Mouse (Mus musculus) liver, adult 2 months (tissue): ENCODE measurements around the gene Ninj2. TPM values are rescaled to one million over a fixed set of nuclear protein-coding genes. Genes with fewer than 3 reads are reported as not detected.

ENCODE experiments used
- DNase-seq: peaks from one replicate; pipeline ENCODE4 v3.0.0-alpha.2; 2011; ENCODE audit warnings: low read depth, low spot score; ENCODE audit errors: extremely low read depth
- H3K27ac ChIP-seq: fragments of 200-500 bp; replicated peaks from 2 replicates; pipeline ENCODE4 v1.5.1; 2012; ENCODE audit warnings: low read depth, mild to moderate bottlenecking, control low read depth, inconsistent platforms, low read length; ENCODE audit not compliant: insufficient read depth
- H3K27me3 ChIP-seq: fragments of 200-500 bp; 2 replicates; pipeline ENCODE4 v1.6.1; 2012; ENCODE audit warnings: mild to moderate bottlenecking, moderate library complexity, low read length, inconsistent platforms; ENCODE audit not compliant: control insufficient read depth, insufficient read depth
- H3K36me3 ChIP-seq: fragments of 200-500 bp; 2 replicates; pipeline ENCODE4 v1.6.1; 2012; ENCODE audit warnings: low read length, inconsistent platforms; ENCODE audit not compliant: control insufficient read depth, insufficient read depth
- H3K4me1 ChIP-seq: fragments of 200-500 bp; 2 replicates; pipeline ENCODE4 v1.6.1; 2011; ENCODE audit warnings: low read length; ENCODE audit not compliant: control insufficient read depth, insufficient read depth
- H3K4me3 ChIP-seq: fragments of 200-500 bp; 2 replicates; pipeline ENCODE4 v1.5.1; 2011; ENCODE audit warnings: low read depth, mild to moderate bottlenecking, control low read depth, low read length, moderate library complexity; ENCODE audit not compliant: insufficient read depth
- H3K79me2 ChIP-seq: fragments of 200-500 bp; 2 replicates; pipeline ENCODE4 v1.6.1; 2012; ENCODE audit warnings: inconsistent platforms, mild to moderate bottlenecking, low read length, moderate library complexity; ENCODE audit not compliant: control insufficient read depth, insufficient read depth
- H3K9ac ChIP-seq: fragments of 200-500 bp; 2 replicates; pipeline ENCODE4 v1.6.1; 2012; ENCODE audit warnings: low read depth, mild to moderate bottlenecking, control low read depth, inconsistent platforms, low read length
- CTCF ChIP-seq: fragments of 200-500 bp; IDR thresholded peaks from 2 replicates; pipeline ENCODE4 v1.5.1; 2011; ENCODE audit warnings: low read depth, low read length, control low read depth
- POLR2A ChIP-seq: fragments of 200-500 bp; IDR thresholded peaks from 2 replicates; pipeline ENCODE4 v1.6.1; 2011; ENCODE audit warnings: low read length, control low read depth; ENCODE audit not compliant: insufficient read depth; ENCODE audit errors: extremely low read depth
- WGBS: fragments of 180-500 bp; shearing (Covaris S2); methylation state at CpG from one replicate; pipeline ENCODE4 v1.1.7; 2018; 5-methylcytosine and 5-hydroxymethylcytosine counted together
- polyA plus RNA-seq: library from polyadenylated mRNA; depleted of rRNA; stranded (reverse); fragments of >200 nt; gene quantifications from 2 replicates; pipeline ENCODE4 v1.2.3, GENCODE M21; 2012
- total RNA-seq: library from RNA; depleted of rRNA; stranded (reverse); fragments of >200 nt; gene quantifications from 2 replicates; pipeline ENCODE4 v1.2.3, GENCODE M21; 2014

The Ninj2 gene
- total and polyA plus RNA-seq, 2 experiments: not detected

DNA sequence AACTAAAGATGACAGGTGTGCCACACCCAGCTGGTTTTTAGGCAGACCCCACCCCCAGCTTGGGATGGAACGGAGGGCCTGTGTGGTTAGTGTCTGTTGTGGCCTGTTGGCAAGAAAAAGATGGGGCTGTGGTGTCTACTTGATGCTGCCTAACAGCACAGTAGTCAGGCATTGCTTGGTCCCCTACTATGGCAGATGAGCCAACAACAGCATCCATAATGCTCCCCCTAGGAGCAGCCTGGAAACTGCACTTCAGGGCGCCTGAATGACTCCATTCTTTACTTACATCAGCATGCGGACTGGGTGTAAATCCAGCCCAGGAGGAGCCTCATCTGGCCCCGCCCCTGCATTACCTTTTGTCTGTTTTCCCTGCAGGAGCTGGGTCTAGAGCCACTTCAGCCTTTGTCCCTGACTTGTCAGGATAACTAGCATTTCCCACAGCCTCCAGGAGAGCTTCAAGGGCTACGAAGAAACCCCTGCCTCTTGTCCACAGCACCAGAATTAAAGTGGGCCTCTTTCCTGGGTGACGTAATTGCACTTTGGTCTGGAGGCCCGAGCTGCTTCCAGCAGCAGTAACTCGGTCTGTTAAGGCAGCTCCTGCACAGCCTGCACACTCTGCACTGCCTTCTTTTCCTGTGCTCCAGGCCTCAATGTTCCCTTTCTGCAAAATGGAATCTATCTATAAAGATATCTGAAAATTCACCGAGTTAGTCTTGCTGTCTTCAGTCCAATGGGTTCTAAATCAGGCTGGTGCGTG lies 106.7 kb downstream of the Ninj2 start:
- no peaks in the 10 kb centered on the region for H3K36me3 ChIP-seq
- H3K4me1 ChIP-seq: no peaks in the 10 kb centered on the region
- no peak overlapping the region for H3K4me3 ChIP-seq
- no peaks in the 10 kb centered on the region for H3K79me2 ChIP-seq
- no peaks in the 10 kb centered on the region for H3K27me3 ChIP-seq
- WGBS: 58% methylated on average over 10 of the region's 10 CpGs
- H3K27ac ChIP-seq: no peak overlapping the region
- no peak for TF ChIP-seq CTCF
- TF ChIP-seq POLR2A: no peak
- no peak for DNase-seq
- no peak overlapping the region for H3K9ac ChIP-seq

- Histone ChIP-seq H3K9ac (no peak overlapping the region), H3K27me3 (no peaks in the 10 kb centered on the region), H3K36me3 (no peaks in the 10 kb centered on the region), H3K4me1 (no peaks in the 10 kb centered on the region), H3K27ac (no peak overlapping the region), H3K4me3 (no peak overlapping the region), H3K79me2 (no peaks in the 10 kb centered on the region)
- no peak for DNase-seq
- 86% methylated on average over 6 of the region's 6 CpGs for WGBS
- TF ChIP-seq CTCF (no peak), POLR2A (no peak)
Measured at GRCm38 (mm10) chr6:120201956-120202355, 108.8 kb downstream of the Ninj2 start.

DNA sequence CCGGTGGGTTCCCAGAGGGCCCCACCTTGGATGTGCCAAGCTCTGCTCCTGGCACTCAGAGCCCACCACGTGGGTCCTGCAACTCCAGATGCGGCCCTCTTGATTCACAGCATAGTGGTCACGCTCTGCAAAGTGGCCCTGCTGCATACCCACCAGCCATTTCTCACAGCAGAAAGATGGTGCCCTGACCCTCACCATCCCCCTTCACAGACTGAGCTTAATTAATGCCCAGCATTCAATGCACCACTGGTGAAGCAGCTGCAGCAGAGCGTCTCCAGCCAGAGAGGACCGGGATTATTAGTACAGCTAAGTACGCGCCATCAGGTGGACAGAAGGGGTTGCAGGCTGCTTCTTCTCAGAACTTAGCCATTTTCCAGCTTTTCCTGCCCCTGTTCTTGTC lies 109.3 kb downstream of the Ninj2 start:
- no peak for TF ChIP-seq CTCF
- TF ChIP-seq POLR2A: no peak
- no peaks in the 10 kb centered on the region for H3K27me3 ChIP-seq
- WGBS: 90% methylated on average over 8 of the region's 8 CpGs

DNA sequence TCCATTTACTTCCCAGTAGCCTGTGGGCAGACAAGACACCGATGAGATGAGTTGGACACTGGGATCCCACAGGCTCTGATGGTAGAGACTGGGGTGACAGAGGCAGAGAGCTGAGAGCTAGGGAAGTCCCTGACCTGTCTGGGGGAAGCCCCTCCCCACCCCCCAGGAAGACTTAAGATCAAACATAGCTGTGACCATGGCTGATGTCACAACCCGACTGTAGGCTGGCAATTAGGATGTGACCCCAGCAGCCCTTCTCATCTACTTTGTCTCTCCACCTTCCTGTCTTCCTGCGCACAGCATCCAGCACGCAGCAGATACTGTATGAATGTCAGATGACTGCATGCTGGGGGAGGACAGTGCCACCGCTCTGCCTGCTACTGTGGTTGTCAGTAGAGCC lies 113.4 kb downstream of the Ninj2 start:
- H3K4me1 ChIP-seq: no peaks in the 10 kb centered on the region
- no peak overlapping the region for H3K9ac ChIP-seq
- TF ChIP-seq CTCF (no peak), POLR2A (no peak)
- DNase-seq: no peak
- 76% methylated on average over 5 of the region's 5 CpGs for WGBS
- no peak overlapping the region for H3K4me3 ChIP-seq
- no peaks in the 10 kb centered on the region for H3K27me3 ChIP-seq
- H3K79me2 ChIP-seq: no peaks in the 10 kb centered on the region
- no peaks in the 10 kb centered on the region for H3K36me3 ChIP-seq
- no peak overlapping the region for H3K27ac ChIP-seq

More for the DNA sequence above, 109.3 kb downstream of the Ninj2 start:
- Histone ChIP-seq H3K79me2 (no peaks in the 10 kb centered on the region), H3K27ac (no peak overlapping the region), H3K9ac (no peak overlapping the region), H3K4me3 (no peak overlapping the region), H3K4me1 (no peaks in the 10 kb centered on the region), H3K36me3 (no peaks in the 10 kb centered on the region)
- DNase-seq: no peak

DNA sequence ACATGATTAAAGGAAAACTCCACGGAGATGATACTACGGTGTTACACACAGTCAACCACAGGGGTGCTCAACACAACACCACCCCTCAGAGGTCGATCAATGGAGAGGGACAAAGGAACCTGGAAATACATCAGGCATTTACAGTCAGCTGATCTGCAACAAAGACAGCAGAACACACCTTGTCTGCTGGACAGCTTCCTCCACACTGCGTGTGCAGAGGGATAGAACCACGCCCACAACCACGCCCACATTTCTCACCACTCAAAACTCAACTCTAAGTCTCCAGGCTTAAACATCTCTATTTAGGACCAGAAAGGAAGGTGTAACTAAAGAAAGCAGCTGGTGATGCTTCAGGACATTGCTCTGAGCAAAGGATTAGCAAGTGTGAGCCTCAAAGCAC lies 118.4 kb downstream of the Ninj2 start:
- no peaks in the 10 kb centered on the region for H3K79me2 ChIP-seq
- no peak overlapping the region for H3K27ac ChIP-seq
- no peak overlapping the region for H3K4me3 ChIP-seq
- H3K9ac ChIP-seq: no peak overlapping the region
- H3K4me1 ChIP-seq: no peaks in the 10 kb centered on the region
- no peak for DNase-seq
- no peaks in the 10 kb centered on the region for H3K36me3 ChIP-seq
- 73% methylated on average over 6 of the region's 6 CpGs for WGBS
- no peak for TF ChIP-seq CTCF
- no peak for TF ChIP-seq POLR2A
- H3K27me3 ChIP-seq: no peaks in the 10 kb centered on the region

- Histone ChIP-seq H3K9ac (no peak overlapping the region), H3K36me3 (no peaks in the 10 kb centered on the region), H3K27ac (no peak overlapping the region), H3K79me2 (no peaks in the 10 kb centered on the region), H3K27me3 (no peaks in the 10 kb centered on the region), H3K4me1 (no peaks in the 10 kb centered on the region), H3K4me3 (no peak overlapping the region)
- WGBS: 67% methylated on average over 1 of the region's 1 CpGs
- DNase-seq: no peak
- TF ChIP-seq CTCF: no peak
- TF ChIP-seq POLR2A: no peak
Measured at GRCm38 (mm10) chr6:120216702-120217101, 123.6 kb downstream of the Ninj2 start.
